Mouse (Mus musculus): ENCODE data around the gene Cym. TPM values are rescaled to one million over a fixed set of nuclear protein-coding genes. Genes with fewer than 3 reads are reported as not detected.
A peak's percentile ranks its signal among the peaks of the same experiment; 100 is the strongest.

Cym gene
- polyA plus RNA-seq, 1 experiment from 2014 or later = not detected

DNA sequence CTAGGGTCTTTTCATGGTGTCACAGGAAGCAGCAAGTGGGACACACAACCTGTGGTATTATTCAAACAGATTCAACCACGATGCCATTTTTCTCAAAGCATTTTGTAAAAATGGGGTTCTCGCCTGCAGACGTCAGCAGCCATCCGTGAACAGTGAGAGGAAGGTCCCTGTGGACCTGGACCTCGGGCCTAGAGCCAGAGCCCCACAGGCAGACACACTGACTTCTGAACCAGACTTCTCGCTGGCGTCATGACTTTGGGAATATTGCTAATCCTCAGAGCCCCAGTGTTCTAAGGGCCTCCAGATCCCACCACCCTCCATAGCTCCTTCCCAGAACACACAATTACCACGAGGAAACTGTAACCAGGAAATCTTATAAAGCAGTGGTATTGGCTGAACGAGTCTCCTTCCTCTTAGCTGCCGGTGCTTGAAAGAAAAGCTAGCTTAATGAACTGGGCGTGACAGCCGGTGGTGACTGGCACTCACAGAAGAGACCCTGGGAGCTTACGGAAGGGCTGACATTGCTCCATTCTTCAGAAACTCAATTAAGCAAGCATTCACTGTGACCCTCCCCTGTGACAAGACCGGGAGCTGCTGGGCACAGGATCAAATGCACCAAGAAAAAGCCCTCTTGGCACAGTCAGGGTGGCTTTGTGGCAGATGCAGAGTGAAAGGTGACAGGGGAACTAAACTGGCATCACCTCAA lies 20.0 kb upstream of the Cym start:
- peaks cover 16% of the 10 kb centered on the region for H3K4me1 ChIP-seq
- DNase-seq (ENCODE audit: low spot score) = no peak

GRCm38 (mm10) chr3:107239607-107240006 lies 18.1 kb upstream of the Cym start, which contains the start of gene Prok1:
Prok1 (minus strand) TSS chr3:107239707.
- Histone ChIP-seq H3K27ac (replicated peaks) (no peak within 1 kb of the TSS), H3K36me3 (no peaks in the 10 kb centered on the region), H3K4me1 (peaks cover 16% of the 10 kb centered on the region), H3K9me3 (replicated peaks) (no peaks in the 10 kb centered on the region), H3K4me3 (no peak within 1 kb of the TSS), H3K27me3 (ENCODE audit: low read depth, poor library complexity, severe bottlenecking) (0 out of 2 replicates have a peak, but pooled peaks cover 5% of the 10 kb centered on the region)
- DNase-seq (ENCODE audit: low spot score) = no peak
- WGBS = 94% methylated on average over 9 of the region's 9 CpGs

More for the DNA sequence above, 20.0 kb upstream of the Cym start:
- Histone ChIP-seq H3K27me3 (ENCODE audit: low read depth, poor library complexity, severe bottlenecking) (0 out of 2 replicates have a peak, but pooled peaks cover 5% of the 10 kb centered on the region), H3K27ac (replicated peaks) (no peak overlapping the region), H3K36me3 (no peaks in the 10 kb centered on the region), H3K9me3 (replicated peaks) (no peaks in the 10 kb centered on the region), H3K4me3 (no peak overlapping the region)
- WGBS = 43% methylated on average over 14 of the region's 14 CpGs

GRCm38 (mm10) chr3:107238471-107238980 lies 17.0 kb upstream of the Cym start:
- H3K4me1 ChIP-seq = peaks cover 16% of the 10 kb centered on the region
- no peak overlapping the region for H3K27ac ChIP-seq (replicated peaks)
- DNase-seq (ENCODE audit: low spot score) = no peak
- 0 out of 2 replicates have a peak, but pooled peaks cover 5% of the 10 kb centered on the region for H3K27me3 ChIP-seq (ENCODE audit: low read depth, poor library complexity, severe bottlenecking)
- 83% methylated on average over 8 of the region's 8 CpGs for WGBS
- no peak overlapping the region for H3K4me3 ChIP-seq
- H3K9me3 ChIP-seq (replicated peaks) = no peaks in the 10 kb centered on the region
- no peaks in the 10 kb centered on the region for H3K36me3 ChIP-seq

GRCm38 (mm10) chr3:107238051-107238450 lies 16.5 kb upstream of the Cym start:
- no peak for DNase-seq (ENCODE audit: low spot score)
- H3K4me3 ChIP-seq = no peak overlapping the region
- 64% methylated on average over 2 of the region's 2 CpGs for WGBS
- H3K27me3 ChIP-seq (ENCODE audit: low read depth, poor library complexity, severe bottlenecking) = 0 out of 2 replicates have a peak, but pooled peaks cover 8% of the 10 kb centered on the region
- no peaks in the 10 kb centered on the region for H3K9me3 ChIP-seq (replicated peaks)
- H3K4me1 ChIP-seq = peaks cover 20% of the 10 kb centered on the region
- no peaks in the 10 kb centered on the region for H3K36me3 ChIP-seq
- H3K27ac ChIP-seq (replicated peaks) = no peak overlapping the region

DNA sequence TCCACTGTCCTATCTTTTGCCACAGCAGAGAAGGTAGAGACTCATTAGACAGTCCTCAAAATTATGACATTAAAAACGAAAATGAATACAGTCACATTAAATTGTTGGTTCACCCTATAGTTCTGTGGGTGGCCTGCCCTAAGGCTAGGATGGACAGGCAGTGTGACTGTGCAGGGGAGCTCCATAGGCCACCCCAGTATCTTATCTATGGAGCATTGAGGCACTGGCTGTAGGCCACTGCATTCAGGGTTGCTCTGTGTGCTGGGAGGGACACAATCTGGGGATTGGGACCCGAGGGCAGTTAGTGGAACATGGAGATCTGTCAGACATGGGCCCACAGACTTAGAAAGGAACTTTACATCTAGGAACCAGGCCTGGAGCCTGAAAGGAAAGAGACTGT lies 12.4 kb upstream of the Cym start:
- Histone ChIP-seq H3K27ac (replicated peaks) (no peak overlapping the region), H3K36me3 (no peaks in the 10 kb centered on the region), H3K27me3 (ENCODE audit: low read depth, poor library complexity, severe bottlenecking) (0 out of 2 replicates have a peak, but pooled peaks cover 11% of the 10 kb centered on the region), H3K4me3 (no peak overlapping the region), H3K4me1 (peaks cover 13% of the 10 kb centered on the region; the same call in 1 of the 2 replicates), H3K9me3 (replicated peaks) (no peaks in the 10 kb centered on the region)
- 33% methylated on average over 2 of the region's 2 CpGs for WGBS
- DNase-seq (ENCODE audit: low spot score) = no peak

DNA sequence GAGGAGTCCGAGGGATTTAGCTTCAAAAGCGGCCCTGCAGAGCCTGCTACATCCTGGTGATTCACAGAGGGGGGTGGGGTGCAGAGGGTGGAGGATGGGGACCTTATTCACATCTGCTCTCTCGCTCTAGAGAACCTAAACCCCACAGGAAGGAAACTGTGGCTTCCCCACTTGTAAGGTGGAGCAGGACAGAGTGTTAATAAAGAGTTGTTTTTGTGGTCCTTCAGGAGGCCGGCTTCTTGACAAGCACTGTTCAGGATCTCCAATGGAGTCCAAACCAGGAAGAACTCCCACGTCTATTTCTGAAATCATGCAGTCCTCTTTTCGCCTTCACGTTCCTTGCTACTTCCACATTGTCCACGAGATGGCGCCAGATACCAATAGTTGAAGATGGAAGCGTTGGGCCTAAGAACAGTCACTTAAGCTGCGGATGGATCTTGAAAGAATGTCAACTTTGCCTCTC lies 11.8 kb upstream of the Cym start:
- no peak overlapping the region for H3K4me3 ChIP-seq
- H3K4me1 ChIP-seq = peaks cover 12% of the 10 kb centered on the region; the same call in 1 of the 2 replicates
- no peaks in the 10 kb centered on the region for H3K9me3 ChIP-seq (replicated peaks)
- peak overlapping the region; percentile 64; the same call in 1 of the 2 replicates for H3K27ac ChIP-seq (replicated peaks)
- no peaks in the 10 kb centered on the region for H3K36me3 ChIP-seq
- 9% methylated on average over 11 of the region's 11 CpGs for WGBS
- 0 out of 2 replicates have a peak, but pooled peaks cover 11% of the 10 kb centered on the region for H3K27me3 ChIP-seq (ENCODE audit: low read depth, poor library complexity, severe bottlenecking)
- peak; percentile 80 for DNase-seq (ENCODE audit: low spot score)

GRCm38 (mm10) chr3:107231202-107231601 lies 9.7 kb upstream of the Cym start:
- H3K36me3 ChIP-seq = no peaks in the 10 kb centered on the region
- H3K4me1 ChIP-seq = peaks cover 5% of the 10 kb centered on the region; the same call in 1 of the 2 replicates
- no peak overlapping the region for H3K27ac ChIP-seq (replicated peaks)
- WGBS = 73% methylated on average over 4 of the region's 4 CpGs
- no peak for DNase-seq (ENCODE audit: low spot score)
- H3K9me3 ChIP-seq (replicated peaks) = no peaks in the 10 kb centered on the region
- H3K27me3 ChIP-seq (ENCODE audit: low read depth, poor library complexity, severe bottlenecking) = 0 out of 2 replicates have a peak, but pooled peaks cover 11% of the 10 kb centered on the region
- H3K4me3 ChIP-seq = no peak overlapping the region

GRCm38 (mm10) chr3:107230527-107230926 lies 9.0 kb upstream of the Cym start, which contains the start of gene A630076J17Rik:
A630076J17Rik (plus strand) TSS chr3:107230614.
- Histone ChIP-seq H3K4me1 (peaks cover 5% of the 10 kb centered on the region; the same call in 1 of the 2 replicates), H3K4me3 (no peak within 1 kb of the TSS), H3K27me3 (ENCODE audit: low read depth, poor library complexity, severe bottlenecking) (0 out of 2 replicates have a peak, but pooled peaks cover 11% of the 10 kb centered on the region), H3K9me3 (replicated peaks) (no peaks in the 10 kb centered on the region), H3K36me3 (no peaks in the 10 kb centered on the region), H3K27ac (replicated peaks) (no peak within 1 kb of the TSS)
- DNase-seq (ENCODE audit: low spot score) = no peak
- 63% methylated on average over 1 of the region's 1 CpGs for WGBS

DNA sequence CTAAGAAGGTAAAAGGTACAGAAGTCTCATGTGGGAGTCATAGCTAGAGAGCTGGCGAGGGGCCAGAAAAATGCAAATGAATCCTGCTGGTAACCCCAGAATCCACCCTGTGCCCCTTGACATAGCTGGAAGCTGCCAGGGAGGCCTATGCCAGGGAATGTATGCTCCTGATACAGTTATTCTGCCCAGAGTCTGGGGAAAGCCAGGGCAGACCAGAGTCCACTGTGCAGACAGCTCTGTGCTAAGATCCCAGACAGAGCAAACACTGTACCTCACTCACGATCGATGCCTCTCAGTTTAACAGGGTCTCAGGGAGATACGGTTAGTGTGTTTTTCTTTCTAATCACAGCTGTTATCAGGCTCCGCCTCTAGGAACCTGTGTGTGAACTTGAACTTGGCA lies 8.3 kb upstream of the Cym start:
- Histone ChIP-seq H3K4me1 (peaks cover 5% of the 10 kb centered on the region; the same call in 1 of the 2 replicates), H3K36me3 (no peaks in the 10 kb centered on the region), H3K9me3 (replicated peaks) (no peaks in the 10 kb centered on the region), H3K4me3 (no peak overlapping the region), H3K27ac (replicated peaks) (no peak overlapping the region), H3K27me3 (ENCODE audit: low read depth, poor library complexity, severe bottlenecking) (0 out of 2 replicates have a peak, but pooled peaks cover 11% of the 10 kb centered on the region)
- 85% methylated on average over 5 of the region's 5 CpGs for WGBS
- no peak for DNase-seq (ENCODE audit: low spot score)

- Histone ChIP-seq H3K36me3 (no peaks in the 10 kb centered on the region), H3K27ac (replicated peaks) (no peak overlapping the region), H3K9me3 (replicated peaks) (no peaks in the 10 kb centered on the region; the same call in 1 of the 2 replicates), H3K4me1 (peaks cover 5% of the 10 kb centered on the region; the same call in 1 of the 2 replicates), H3K4me3 (no peak overlapping the region), H3K27me3 (ENCODE audit: low read depth, poor library complexity, severe bottlenecking) (0 out of 2 replicates have a peak, but pooled peaks cover 11% of the 10 kb centered on the region)
- 84% methylated on average over 5 of the region's 5 CpGs for WGBS
- DNase-seq (ENCODE audit: low spot score) = no peak
Measured at GRCm38 (mm10) chr3:107229221-107229620, 7.7 kb upstream of the Cym start.

DNA sequence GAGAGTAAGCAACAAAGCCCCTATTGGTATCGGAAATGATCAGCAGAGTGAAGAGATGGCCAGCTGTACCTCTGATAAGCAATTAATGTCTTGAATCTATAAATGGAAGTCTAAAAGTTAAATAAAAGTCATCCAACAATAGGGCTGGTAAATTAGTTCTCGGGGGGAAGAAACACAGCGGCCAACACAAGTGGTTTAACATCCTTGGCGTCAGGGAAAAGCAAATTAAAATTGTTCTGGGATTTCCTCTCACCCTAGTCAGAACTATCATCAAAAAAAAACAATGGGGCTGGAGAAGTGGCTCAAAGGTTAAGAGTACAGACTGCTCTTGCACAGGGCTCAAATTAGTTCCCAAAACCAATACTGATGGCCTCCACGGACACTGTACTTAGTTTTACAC lies 4.3 kb upstream of the Cym start:
- 90% methylated on average over 5 of the region's 5 CpGs for WGBS

DNA sequence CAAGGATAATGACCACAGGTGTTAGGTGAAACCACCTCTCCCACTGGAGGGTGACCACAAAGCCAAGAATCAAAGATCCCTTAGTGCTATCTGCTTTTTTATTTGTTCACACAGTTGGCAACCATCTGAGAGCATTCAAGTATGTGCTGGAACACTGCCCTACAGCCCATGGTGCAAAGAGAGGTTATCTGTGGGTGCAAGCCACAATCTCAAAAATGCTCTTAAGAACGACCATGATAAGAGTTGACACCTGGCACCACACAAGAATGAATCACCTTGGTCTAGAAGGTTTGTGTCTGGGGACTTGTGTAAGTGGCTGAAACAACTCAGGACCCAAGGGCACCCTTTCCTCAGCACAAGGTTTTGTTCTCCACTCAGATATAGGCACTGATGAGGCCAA lies 1.7 kb upstream of the Cym start:
- 90% methylated on average over 1 of the region's 1 CpGs for WGBS
- DNase-seq (ENCODE audit: low spot score) = no peak
- Histone ChIP-seq H3K27me3 (ENCODE audit: low read depth, poor library complexity, severe bottlenecking) (no peaks in the 10 kb centered on the region), H3K4me1 (peaks cover 11% of the 10 kb centered on the region), H3K9me3 (replicated peaks) (no peaks in the 10 kb centered on the region; the same call in 1 of the 2 replicates), H3K27ac (replicated peaks) (no peak overlapping the region), H3K4me3 (no peak overlapping the region), H3K36me3 (no peaks in the 10 kb centered on the region)

More for the DNA sequence above, 4.3 kb upstream of the Cym start:
- H3K36me3 ChIP-seq = no peaks in the 10 kb centered on the region
- H3K4me3 ChIP-seq = no peak overlapping the region
- 0 out of 2 replicates have a peak, but pooled peaks cover 4% of the 10 kb centered on the region for H3K27me3 ChIP-seq (ENCODE audit: low read depth, poor library complexity, severe bottlenecking)
- no peak overlapping the region for H3K27ac ChIP-seq (replicated peaks)
- H3K4me1 ChIP-seq = peaks cover under 1% of the 10 kb centered on the region
- H3K9me3 ChIP-seq (replicated peaks) = no peaks in the 10 kb centered on the region; the same call in 1 of the 2 replicates
- DNase-seq (ENCODE audit: low spot score) = no peak

- Histone ChIP-seq H3K27me3 (ENCODE audit: low read depth, poor library complexity, severe bottlenecking) (no peaks in the 10 kb centered on the region), H3K4me1 (peaks cover 19% of the 10 kb centered on the region), H3K27ac (replicated peaks) (no peak overlapping the region), H3K36me3 (no peaks in the 10 kb centered on the region), H3K4me3 (no peak overlapping the region), H3K9me3 (replicated peaks) (no peaks in the 10 kb centered on the region)
- WGBS = 92% methylated on average over 7 of the region's 7 CpGs
- no peak for DNase-seq (ENCODE audit: low spot score)
Measured at GRCm38 (mm10) chr3:107218572-107218971, 3.0 kb downstream of the Cym start.

All from midbrain, embryonic 10.5 days (tissue).